Mouse (Mus musculus) kidney, postnatal 10 days (tissue): ENCODE results near the gene Zfp719.

Source experiments
- DNase-seq: peaks from one replicate; pipeline ENCODE4 v3.0.0; 2021; ENCODE audit warnings: mixed read lengths

Gene Zfp719

DNA sequence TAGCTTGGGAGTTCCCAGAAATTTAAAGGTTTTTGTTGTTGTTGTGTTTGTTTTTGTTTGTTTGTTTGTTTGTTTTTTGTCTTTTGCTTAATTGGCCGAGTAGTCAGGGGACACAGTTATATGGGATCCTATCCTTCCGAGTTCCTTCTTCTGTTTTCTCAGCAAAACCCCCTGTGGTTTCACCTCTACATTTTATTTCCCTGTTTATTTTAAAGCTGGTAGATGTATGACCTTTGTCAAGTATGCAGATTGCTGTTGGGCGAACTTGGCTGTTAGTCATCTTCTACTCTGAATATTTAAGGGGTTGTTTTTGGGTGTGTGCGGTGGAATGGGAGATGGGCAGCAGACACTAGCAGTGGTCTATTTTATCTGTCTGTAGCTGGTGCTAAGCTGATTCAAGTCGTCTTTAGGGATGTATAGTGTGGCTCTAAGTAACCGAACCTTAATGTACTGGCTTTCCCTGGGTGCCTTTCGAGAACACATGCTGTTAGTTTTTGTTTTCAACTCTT, 29.0 kb downstream of the Zfp719 start:
- DNase-seq, result no peak

DNA sequence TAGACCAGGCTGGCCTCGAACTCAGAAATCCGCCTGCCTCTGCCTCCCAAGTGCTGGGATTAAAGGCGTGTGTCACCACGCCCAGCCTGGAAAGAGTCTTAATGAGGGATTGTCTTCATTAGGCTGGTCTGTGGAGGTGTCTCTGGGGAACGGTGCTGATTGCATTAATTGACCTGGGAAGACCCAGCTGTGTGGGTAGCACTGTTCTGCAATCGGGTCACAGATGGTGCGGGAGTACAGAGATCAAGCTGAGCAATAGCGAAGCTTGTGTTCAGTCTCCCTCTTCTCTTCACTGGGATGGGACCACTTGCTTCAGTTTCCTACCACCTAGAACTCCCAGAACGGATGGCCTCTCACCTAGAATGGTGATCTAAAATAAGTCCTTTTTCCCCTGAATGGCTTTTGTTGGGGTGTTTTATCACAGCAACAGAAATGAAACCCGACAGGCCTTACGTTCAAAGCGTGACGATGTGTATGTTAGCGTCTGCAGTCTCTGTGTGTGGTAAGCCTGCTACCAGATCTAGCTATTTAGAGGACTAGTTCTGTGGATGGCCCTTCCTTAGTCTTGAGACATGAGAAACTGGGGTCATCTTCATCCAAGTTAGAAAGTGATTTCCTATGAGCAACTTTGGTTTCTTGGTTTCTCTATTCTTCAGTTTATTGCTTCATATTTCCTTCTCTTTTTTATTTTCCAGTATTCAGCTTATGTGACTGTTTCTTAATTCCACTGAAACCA, 34.6 kb downstream of the Zfp719 start:
- DNase-seq, result no peak

DNA sequence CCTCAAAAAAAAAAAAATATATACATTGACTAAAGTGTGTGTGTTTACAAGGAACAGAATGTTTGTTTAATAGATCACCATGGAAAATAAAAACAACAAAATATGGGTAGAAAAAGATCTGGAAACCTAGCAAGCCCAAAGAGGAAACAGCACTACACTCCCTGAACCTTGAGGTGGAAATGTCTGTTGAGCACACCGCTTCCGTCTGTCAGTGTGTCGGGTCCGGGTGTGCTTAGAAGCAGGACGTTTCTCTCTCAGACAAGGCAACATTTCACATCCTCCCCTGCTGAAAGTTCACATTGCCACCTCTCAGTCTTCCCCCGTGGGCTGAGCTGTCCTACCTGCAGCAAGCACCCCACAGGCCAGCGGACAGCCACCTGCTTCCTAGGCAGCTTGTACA, 43.5 kb downstream of the Zfp719 start:
- DNase-seq, result no peak

GRCm38 (mm10) chr7:43623819-43624218, 44.4 kb downstream of the Zfp719 start:
- no peak for DNase-seq

DNA sequence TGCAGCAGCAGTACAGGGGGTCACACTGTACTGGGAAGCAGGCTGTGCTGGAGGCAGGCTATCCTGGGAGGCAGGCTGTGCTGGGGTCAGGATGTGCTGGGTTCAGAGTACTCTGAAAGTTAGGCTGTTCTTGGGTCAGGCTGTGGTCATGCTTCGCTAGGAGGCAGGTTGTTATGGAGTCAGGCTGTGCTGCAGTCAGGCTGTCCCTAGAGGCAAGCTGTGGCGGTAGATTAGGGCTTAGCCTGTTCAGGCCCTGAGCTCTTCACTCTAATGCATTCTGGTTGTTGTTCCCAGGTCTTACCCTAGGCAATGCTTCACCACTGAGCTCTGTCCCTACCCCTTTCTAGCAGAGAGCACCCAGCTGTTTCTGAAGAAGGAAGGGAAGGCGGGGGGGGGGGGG, 45.7 kb downstream of the Zfp719 start:
- DNase-seq, result no peak

DNA sequence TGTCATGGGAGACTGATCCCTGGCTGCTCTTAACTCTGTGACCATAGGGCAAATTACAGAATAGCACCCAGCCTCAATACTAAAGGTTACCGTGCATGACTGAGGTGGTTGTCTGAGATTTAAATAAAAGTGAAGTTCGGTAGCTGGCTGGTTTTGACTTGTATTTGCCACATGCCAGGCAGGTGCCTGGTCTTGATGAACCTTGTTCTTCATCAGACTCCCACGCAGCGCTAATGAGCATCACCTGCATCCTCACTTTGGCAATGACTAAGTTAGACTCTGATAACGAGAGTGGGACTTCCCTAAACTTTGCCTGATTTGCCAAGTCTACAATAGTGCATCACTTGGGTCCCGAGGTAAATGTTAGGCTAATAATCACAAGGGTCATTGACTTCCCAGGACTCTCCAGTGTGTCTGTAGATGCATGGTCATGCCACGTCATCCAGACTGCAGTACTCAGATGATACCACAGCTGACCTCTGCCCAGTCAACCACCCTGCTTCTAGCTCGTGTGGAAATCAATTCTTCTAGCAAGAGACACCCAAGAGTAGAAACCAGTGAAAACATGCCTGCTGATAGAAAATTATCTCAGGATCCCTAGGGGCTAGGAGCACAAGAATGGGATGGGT, 46.5 kb downstream of the Zfp719 start:
- DNase-seq, result no peak

DNA sequence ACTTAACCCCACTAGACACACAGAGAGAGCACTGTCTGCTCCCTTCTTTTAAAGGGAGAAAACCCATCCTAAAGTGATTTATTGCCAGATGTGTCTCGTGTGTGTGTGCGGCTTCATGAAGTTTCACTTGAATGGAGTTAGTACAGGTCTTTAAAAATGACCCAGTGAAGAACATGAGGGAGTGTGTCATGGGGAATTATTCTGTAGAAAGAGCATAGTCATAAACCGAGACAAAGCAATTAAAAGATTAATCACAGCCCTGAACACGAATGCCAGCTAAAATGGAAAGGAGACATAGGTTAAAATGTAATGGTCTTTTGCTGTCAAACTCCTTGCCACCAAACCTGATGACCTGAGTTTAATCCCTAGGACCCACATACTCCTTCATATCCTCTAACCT, 54.5 kb downstream of the Zfp719 start:
- no peak for DNase-seq

GRCm38 (mm10) chr7:43634500-43634899, 55.1 kb downstream of the Zfp719 start, which contains the start of gene Ceacam18:
Ceacam18 (plus strand) TSS chr7:43634707.
- DNase-seq, result no peak

- DNase-seq, result no peak
Measured at GRCm38 (mm10) chr7:43636194-43636593, 56.8 kb downstream of the Zfp719 start.

DNA sequence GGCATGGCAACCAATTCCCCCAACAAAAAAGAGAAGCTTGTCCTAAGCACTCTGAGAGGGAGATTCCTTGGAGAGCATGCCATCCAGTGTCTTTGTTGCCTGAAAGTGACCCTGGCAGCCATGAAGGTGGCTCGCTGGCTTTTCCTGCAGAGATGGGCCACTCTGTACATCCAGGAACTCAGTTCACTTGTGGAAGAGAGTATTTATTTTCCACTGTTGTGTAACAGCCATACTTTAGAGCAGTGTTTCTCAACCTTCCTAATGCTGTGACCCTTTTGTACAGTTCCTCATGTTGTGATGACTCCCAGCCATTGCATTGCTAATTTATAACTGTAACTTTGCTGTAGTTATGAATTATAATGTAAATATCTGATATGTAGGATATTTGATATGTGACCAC, 57.7 kb downstream of the Zfp719 start:
- DNase-seq, result no peak

DNA sequence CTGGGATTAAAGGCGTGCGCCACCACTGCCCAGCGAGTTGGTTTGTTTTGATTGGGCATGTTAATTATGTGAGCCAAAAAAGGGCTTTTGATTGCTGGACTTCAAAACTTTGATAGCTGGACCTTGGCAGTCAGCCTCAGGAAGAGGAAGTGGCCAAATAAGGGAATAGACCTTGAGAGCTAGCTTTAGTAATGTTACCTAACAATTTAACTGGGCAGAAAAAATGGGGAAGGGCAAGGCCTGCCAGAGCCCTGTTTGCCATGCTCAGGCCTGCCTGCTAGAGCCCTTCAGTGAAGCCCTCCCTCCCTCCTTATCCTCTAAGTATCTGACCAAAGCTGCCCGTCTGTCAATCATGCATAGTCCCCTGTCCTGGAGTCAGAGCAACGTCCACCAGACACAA, 63.2 kb downstream of the Zfp719 start:
- DNase-seq, result no peak
